Mouse (Mus musculus) liver (tissue): ENCODE measurements around the gene Bmp5.
"Not testable (repeated sequence)": the region's sequence is repeated elsewhere in the genome, so short reads cannot be mapped to it uniquely, and the experiment has no call there.

Source experiments
- DNase-seq: peaks from one replicate; pipeline ENCODE4 v3.0.0-alpha.2; 2020; ENCODE audit warnings: mixed read lengths

Bmp5 gene

DNA sequence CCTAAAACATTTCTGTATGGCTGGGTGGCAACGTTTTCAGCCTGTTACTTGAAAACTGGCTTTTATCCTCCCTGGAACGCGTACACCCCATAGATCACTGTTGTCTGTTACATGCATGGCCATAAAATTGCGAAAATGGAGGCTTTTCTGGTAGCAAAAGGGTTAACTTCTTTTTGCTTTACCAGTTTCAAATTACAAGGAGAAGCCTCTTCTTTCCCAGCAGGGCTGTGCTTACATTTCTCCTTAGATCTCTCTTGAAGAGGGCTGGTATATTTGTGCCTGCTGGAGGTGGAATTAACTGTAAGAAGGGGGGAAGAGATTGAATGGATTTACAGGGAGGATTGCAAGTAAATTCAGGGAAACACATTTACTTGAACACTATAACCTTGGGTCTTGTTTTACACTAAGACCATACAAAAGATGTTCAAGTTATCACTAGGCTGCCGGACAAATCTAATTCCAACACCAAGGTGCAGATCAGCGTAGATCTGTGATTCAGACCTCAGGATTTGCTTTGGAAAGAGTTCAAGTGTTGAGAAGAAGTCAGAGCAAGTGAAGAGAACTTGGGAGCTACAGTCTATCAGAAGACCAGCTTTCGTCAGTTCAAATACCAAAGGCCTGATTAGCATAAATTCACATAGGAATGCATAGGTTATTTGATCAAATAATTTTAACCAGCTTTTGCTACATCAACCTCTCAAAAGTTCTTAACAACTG is at the start of gene Bmp5:
Bmp5 (plus strand) TSS at position 236 of the 717 bp plus-strand sequence.
- no peak for DNase-seq

DNA sequence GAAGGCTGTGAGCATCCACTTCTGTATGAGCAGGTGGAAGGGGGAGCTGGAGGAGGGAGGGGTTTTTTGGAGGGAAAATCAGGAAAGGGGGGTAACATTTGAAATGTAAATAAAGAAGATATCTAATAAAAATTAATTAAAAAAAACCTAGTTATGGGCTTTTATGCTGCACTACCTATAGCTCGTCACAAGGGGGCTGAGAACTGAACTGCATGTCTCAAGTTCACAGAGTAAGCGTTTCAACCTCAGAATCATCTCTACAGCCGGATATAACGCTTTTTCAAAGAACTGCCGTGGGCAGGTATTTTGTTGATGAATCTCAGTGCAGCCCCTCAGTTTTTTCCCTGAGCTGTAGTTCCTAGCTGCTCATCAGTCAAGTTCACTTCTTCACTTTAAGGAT is 15.1 kb upstream of the Bmp5 start:
- DNase-seq, result no peak

DNA sequence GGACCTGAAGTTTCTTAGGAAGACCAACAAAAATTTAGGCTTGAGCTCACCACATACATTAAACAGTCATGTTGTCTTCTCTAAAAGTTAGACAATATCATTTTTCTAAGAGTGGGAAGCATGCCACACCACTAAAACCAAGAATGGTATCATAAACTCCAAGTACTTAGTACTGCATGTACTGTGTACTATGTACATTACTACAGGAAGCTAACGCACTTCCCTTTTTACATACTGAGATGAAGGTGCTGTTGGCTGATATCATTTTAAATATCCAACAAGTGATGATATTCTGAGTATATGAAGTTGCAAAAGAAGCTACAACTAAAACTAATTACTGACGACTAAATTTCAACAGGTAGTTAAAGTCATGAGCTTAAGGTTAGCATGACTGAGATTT is 13.6 kb upstream of the Bmp5 start:
- no peak for DNase-seq

DNA sequence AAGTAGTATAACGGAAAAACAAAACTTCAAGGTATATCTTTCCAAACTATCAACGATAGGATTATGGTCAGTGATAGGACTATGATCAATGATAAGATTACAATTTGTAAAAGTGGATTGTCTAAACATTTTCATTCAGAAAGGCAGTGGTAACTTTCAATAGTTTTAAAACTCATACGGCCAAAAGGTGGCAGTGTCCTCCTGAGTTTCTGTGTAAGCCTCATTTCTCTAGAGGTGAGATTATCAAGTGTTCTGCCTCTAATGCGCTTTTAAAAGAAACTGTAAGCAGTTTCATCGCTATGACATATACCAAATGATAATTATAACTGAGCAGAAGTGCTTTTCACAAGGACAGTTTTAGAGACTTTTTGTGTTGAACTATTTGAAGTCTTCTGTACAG is 12.7 kb upstream of the Bmp5 start:
- no peak for DNase-seq

DNA sequence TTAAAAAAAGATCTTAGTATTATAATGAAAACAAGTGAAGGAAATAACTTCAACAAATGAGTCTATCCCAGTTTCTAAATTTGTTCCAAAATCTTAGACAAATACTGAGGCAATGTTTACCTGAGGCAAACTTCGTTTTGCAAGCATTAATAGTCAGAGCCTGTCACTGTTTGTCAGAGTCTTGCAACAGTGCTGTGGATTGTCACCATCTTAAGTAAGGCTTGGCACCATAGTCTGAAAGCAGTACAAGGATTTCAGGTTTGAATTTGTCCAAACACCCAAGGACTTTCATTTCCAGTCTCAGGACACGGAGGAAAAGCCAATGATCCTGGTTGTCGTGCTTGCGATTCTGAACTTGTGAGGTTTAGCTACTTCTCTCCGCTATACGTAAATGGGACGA is 10.4 kb upstream of the Bmp5 start:
- no peak for DNase-seq

DNA sequence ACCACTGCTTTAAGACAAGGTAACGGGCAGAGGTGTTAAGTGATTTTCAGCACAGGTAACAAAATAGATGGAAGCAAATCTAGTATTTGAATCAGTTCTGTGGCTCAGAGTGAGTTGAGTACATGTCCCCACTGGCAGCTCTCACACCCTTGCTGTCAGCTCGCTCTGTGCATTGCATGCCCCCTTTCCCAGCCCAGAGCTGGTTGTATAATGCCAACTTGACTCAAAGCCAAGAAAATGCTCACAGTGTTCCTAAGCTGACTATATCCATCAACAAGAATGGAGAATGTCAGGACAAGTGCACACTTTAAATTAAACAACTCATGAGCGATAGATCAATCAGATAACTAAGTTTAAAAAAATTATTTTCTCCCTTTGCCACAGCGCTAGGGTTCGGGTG is 8.6 kb upstream of the Bmp5 start:
- DNase-seq, result no peak

DNA sequence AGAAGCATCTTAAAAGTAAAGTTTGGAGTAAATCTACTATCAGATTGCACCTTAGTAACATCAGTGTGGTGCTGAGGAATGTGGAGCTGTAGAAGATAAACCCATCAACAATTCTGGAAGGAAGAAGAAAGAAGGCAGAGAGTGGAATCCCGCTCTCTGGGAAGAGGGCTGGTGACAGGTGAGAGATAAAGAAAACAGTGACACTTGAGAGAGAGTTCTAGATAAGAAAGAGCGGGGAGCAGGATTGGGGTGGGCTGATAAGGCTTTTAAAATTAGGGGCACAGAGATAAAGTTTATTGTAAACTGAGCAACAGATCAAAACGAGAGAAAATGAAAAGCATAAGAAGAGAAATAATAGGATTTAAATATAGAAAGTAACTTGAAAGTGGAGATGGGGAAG is 6.1 kb upstream of the Bmp5 start:
- DNase-seq, result no peak

DNA sequence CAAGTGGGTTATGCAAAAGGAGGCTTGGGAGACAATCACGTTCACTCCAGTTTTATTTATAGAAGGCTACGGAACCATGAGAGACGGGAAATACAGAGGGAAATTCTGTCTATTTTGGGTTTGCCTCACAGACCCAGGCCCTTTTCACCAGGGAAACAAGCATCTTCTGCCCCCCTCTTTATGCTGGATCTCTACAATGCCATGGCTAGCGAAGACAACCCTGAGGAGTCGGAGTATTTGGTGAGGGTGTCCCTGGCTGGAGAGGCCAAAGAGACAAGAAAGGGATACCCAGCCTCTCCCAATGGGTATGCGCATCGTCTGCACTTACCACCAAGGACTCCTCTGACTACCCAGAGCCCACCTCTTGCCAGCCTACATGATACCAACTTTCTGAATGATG is 989 bp downstream of the Bmp5 start:
- DNase-seq, result no peak

DNA sequence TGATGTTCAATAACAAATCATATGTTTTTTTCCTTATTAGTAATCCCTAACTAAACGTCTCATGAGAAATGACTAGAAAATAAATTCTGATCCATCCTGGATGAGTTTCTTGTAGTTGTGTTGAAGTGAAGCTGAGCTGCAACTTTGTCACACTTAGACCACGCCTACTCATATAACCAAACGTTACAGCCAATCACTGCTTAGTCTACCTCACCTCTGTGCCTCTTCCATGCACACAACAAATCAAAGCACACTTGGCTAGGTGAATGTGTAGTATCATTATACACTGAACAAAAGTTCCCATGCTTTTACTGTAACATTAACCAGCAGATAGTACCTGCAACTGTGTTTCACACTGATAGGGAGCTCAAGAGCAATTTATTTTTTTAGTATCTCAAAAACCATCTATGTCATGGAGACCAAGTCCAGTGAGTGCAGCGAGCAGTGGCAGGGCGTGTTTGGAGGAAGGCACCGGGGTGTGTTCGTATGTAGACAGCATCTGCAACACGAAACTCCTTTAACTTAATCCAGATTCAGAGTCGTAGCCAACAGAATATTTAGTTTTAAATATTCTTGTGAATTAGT is 3.7 kb downstream of the Bmp5 start:
- DNase-seq, result no peak

DNA sequence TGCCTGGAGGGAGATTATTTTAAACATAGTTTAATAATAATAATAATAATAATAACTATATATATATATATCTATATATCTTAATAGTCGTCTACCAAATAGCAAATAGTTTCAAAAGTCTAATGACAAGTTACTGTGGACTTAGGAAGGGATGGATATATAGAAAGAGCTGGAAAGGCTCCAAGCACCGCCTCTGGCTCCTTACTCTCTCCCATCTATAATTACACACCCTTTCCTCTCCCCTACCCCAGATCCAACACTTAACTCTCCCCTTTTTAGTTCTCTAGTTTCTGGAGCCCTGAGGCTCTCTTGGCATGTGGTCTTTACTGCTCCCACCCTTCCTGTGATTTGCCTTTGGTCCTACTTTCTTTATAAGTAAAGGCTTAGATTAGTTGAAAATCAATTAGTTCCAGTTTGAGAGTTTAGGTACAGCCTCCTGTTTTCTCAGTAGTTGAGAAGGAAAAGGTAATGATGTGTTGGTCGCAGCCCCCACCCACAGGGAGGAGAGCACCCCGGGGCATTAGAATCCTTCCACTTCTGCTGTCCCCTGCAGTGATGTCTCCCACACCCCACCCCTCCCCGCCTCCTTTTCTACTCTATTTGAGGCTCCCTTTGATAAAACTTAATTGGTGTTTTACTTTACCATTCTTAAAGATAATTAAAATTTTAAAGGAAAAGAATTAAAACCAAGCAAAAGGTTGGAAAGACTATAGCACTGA is 5.6 kb downstream of the Bmp5 start:
- no peak for DNase-seq

DNA sequence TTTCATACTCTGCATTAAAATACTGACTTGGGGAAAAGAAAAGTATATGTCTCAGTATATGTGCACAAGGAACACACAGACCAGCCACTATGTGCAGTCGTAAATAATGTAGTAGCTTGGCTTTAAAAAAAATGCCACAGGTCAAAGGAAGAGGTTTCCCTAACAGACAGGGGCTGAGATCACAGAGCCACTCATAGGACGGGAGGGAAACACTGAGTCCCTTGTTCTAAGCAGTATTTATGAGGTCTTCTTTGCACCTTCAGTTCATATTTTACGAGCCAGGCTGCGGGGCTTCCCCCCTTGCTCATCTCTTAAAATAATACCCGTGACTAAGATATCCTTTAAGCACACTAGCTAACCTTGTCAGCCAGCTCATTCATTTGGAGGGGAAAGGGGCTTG is 6.4 kb downstream of the Bmp5 start:
- DNase-seq, result no peak

DNA sequence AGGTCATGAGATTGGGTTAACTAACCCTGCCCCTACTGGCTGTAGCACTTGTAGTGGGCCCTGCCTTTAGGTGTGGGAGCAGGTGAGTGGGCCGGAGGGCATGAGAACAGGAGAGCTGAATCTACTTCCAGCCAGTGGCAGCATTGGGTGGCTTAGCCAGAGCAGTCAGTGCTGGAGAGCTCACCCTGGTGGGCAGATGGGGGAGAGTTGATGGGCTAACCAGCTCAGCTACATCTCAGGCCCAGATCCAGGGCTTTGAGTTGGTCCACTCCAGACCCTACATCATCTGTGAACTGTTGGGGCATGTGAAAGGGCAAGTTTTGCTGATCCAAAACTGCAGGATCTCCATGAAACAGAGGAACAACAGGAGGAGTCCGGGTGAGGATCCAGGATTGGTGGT is 8.4 kb downstream of the Bmp5 start:
- no peak for DNase-seq

DNA sequence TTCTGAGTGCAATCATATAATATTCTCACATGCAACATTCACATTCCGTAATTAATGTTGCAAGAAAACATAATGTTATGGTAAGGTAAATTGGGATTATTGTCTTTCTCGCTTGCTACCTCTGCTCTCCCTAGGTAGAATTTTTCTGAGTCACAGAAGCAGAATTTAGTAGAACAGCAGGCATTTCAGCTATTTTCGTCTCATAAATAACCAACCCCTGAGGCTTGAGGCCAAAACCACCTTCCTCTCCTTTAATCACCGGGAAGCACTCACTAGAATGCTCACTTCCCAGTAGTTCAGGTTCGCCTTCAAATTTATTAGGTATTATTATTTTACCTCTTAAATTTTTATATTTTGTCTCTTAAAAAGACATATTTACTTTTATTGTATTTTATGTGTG is 10.8 kb downstream of the Bmp5 start:
- no peak for DNase-seq

DNA sequence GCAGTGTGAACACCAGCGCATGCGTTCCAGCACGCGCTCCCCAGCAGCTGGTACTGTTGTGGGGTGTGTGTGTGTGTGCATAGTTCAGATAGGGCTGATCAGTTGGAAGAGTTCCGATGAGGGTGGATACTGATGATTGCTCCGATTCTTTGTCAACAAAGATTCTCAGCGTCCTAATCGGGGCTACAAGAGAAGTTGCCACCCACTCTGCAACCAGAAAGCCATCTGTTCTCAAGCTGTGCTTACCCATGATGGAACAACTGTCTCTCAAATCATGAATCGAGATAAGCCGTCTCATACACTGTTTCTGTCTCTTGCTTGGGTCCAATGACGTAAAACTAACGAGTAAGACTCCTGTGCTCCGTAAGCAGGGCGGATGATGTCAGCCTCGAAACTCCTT is 12.0 kb downstream of the Bmp5 start:
- DNase-seq, result no peak

DNA sequence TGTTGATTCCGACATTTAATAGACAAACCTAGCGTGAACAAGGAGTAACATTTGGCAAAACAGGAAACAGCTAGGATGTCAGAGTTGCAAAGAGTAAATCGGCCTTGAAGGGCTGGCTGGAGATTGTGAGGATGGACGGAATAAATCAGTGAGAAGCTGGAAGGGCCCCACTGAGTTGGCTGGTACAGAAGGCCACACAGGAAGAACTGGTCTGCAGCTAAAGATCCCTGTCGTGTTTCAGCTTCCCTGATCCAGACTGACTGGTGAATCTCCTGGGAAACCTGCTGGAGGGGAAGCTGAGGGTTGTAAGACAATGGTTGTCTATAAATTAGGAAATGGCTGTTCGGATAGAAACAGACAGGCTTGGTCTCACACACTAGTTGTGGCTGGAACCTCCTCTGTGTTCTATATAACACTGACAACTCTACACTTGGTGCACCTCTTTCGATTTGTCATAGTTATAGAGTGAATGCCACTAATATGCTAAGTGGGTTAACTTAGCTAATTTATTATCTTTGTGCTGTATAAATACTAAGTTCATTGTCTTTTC is 14.8 kb downstream of the Bmp5 start:
- no peak for DNase-seq

DNA sequence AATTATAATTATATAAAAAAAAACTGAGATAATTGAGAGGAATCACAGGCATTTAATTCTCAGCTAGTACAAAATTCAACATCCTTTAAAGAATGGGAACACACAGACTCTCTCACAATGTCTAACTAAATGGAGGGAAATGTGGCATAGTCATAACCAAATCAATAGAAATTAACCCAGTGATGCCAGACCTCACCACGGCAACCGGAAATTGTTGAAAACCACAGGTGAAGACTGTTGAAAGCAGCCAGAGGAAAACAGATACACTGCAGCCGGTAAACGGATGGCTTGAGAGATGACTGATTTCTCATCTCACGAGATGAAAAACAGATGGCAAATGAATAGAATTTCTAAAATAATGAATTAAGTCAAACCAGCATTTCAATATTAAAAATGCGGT is 29.8 kb downstream of the Bmp5 start:
- DNase-seq, result no peak

DNA sequence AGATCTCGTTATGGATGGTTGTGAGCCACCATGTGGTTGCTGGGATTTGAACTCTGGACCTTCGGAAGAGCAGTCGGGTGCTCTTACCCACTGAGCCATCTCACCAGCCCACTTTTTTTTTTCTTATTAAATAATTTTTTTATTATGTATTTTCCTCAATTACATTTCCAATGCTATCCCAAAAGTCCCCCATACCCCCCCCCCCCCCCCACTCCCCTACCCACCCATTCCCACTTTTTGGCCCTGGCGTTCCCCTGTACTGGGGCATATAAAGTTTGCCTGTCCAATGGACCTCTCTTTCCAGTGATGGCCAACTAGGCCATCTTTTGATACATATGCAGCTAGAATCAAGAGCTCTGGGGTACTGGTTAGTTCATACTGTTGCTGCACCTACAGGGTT is 33.0 kb downstream of the Bmp5 start:
- DNase-seq, result not testable (repeated sequence)

DNA sequence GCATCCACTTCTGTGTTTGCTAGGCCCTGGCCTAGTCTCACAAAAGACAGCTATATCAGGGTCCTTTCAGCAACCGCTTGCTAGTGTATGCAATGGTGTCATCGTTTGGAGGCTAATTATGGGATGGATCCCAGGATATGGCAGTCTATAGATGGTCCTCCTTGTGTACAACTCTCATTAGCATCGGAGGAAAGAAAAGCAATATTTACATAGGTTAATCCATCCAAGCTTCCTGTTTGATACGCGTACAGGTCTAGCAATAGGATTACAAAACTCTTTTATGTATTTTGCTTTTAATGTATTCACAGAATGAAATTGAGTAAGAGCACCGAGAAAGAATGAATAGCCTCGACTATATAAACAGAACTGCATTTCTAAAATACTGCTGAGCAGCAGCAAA is 33.5 kb downstream of the Bmp5 start:
- DNase-seq, result no peak

DNA sequence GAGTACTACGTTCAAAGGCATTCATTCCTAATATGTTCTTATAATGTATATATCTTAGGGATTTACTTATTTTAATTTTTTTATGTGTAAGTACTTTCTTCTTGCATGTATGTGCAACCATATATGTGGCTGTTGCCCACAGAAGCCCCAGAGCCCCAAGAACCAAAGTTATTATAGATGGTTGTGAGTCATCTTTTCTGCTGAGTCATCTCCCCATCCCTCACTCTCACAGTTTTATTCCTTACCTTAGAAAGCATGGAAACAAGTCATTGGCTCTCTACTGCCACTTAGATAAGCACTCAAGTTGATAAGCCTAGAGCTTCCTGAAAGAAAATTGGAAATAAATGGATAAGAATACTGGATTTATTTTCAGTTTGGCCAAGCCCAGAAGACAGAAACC is 40.0 kb downstream of the Bmp5 start:
- DNase-seq, result no peak

DNA sequence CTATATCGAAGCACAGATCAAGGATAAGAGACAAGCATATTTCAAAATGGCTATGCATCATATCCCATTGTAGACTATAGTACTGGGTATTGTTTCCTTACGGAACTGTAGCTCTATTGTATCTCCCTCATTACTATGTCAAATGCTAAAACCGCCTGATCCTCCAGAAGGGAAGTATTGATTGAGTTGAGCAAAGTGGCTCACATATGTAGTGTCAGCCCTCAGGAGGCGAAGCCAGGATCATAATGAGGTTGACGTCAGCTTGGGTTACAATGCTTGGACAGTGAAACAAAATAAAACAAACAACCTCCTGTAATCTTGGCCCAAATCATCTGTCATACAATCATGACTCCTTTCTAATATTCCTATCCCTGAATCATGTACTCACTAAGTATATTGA is 43.2 kb downstream of the Bmp5 start:
- DNase-seq, result no peak

DNA sequence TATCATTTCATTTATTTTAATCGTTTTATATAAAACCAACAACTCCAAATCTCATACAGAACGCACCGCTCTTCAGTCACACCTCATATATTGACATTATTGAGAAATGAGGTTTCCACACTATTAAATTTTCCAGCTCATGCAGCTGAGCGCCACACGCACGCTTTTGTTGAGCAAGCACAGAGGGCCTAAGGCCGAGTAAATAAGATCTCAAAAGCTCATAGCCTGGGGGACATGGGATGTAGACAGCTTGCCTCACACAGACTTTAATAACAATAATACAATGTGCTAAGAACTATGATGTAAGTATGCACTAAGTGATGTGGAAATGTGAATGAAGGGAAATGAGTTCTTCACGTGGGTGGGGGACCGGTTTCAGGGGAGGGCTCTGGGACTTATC is 57.3 kb downstream of the Bmp5 start:
- no peak for DNase-seq

DNA sequence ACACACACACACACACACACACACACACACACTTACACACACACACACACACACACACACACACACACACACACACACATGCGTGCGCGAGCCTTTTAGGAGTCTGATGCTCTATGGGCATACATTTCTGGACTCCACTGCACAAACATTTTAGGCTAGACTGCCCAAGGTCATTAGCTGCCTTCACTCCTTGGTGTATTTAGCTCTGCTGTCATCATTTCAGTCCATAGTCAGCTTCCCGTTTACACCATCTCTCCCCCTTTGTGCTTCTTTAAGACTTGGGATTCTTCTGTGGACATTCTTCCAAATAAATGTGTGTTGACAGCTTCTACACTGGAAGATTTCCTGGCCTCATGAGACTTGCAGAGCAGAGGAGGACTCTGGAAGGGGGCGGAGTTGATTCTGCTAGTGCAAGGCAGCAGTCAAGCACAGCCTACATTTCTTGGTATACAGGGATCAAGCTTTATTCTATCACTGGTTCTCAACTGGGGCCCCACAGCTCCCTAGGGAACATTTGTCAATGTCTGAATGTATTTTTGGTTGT is 58.1 kb downstream of the Bmp5 start:
- DNase-seq, result no peak

DNA sequence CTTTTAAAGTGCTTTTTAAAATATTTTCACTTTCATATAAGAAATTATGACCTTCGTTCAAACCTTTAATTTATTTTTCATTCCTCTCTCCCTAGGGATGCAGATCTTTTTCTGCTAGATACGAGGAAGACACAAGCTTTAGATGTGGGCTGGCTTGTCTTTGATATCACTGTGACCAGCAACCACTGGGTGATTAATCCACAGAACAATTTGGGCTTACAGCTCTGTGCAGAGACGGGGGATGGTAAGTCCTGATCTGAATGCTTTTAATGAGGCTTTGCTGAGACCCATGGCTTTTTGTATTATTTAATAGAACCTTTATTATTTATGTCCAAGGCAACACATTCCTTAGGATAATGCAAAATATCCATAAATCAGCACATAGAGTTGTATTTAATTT is 64.3 kb downstream of the Bmp5 start:
- no peak for DNase-seq

DNA sequence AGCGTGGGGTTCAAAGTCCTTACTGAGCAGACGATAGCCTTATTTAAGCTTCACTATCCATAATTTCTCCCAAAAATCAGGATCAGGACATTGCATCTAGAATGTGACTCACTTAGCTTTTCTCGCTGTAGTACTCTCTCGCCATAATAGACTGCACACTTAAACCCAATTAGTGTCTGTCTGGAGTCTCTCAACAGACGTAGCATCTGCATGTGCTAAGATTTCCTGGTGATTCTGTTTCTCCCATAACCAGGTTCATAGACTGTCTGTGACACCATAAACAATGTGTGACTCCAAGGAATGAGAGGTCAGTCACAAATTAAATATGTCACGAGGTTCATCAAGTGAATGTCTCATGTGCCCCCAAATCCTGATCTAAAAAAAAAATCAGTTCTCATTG is 65.7 kb downstream of the Bmp5 start:
- no peak for DNase-seq
